In the genomic region with DNA sequence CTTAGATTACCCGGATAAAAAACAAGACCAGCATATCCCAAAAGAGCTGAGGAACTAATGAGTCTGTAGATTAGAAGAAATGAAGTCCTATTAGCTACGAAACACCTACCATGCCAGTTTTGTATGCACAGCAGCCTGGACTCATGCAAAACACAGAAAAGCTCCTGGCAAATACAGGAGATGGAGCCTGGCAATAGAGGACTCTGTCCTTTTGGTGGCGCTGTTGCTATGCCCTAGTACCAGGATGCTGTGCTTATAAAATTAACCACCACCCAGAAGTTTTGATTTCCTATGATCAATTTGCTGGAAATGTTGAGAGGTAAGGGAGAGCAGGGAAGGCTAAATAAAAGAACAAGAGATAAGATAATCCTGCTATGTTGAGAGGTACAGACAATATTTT, we compare ENCODE assay signal across 9 mouse cellular contexts.
DNase-seq lines count a peak whose midpoint lies in the region; ATAC-seq and TF ChIP-seq lines count a peak whose summit lies in the region.
"Had no signal": no experiment of that assay in that cellular context is flagged by ENCODE, and none has a peak within 500 bp of the region (broad histone marks: within the 10 kb centered on the region; RNA-seq: fewer than 3 reads in every experiment).

No protein-coding gene starts in this region.

- peak; percentile 26 to 38; a peak in 3 of 4 replicates for TF ChIP-seq CTCF in CH12.LX (conservative IDR thresholded peaks at IDR 0.05 in 1 of 2, IDR thresholded peaks at IDR 0.05 in 1 of 2; ENCODE audit: low read depth in 2 of 2, low read length in 2 of 2)

- dilution Hi-C loops in CH12.LX (cut with MboI; ENCODE audit: extremely low pct_ligation_motif_present, extremely low pct_unique_long_range_greater_than_20kb, low sequenced_read_pairs): no loop called here

- H3K9me3 ChIP-seq in forebrain, embryonic 11.5 days (ENCODE audit: control insufficient read depth, low read length): no peaks in the 10 kb centered on the region
- H3K9me3 ChIP-seq in forebrain, embryonic 10.5 days: peaks cover 3% of the 10 kb centered on the region; the same call in 1 of the 2 replicates
- H3K9me3 ChIP-seq in CH12.LX (replicated peaks; ENCODE audit: low read length): no peaks in the 10 kb centered on the region
- no peaks in the 10 kb centered on the region for H3K9me3 ChIP-seq in forebrain, embryonic 14.5 days (replicated peaks; ENCODE audit: control insufficient read depth, low read length)
- H3K9me3 ChIP-seq: liver, embryonic 13.5 days had no signal

- intact Hi-C loops in left cerebral cortex, postnatal 10 days (cut with DNase I): no loop called here

- DNase-seq in forebrain, embryonic 11.5 days (ENCODE audit: low spot score): no peak
- no peak for DNase-seq in forebrain, embryonic 10.5 days (ENCODE audit: extremely low spot score, low spot score)
- no peak for DNase-seq in CH12.LX (ENCODE audit: extremely low read depth)
- DNase-seq in forebrain, embryonic 14.5 days (ENCODE audit: low spot score): peak; percentile 85
- peak; percentile 58 to 79 for DNase-seq in left cerebral cortex, postnatal 10 days (ENCODE audit: extremely low spot score in 1 of 2, low spot score in 2 of 2)
- DNase-seq in thymus, postnatal 10 days (ENCODE audit: low spot score in 2 of 2): no peak
- DNase-seq in urinary bladder, adult 18-20 months (ENCODE audit: low spot score in 2 of 2): no peak
- no peak for DNase-seq in testis, postnatal 10 days (ENCODE audit: low spot score)
- DNase-seq: liver, embryonic 13.5 days had no signal

- H3K27me3 ChIP-seq in forebrain, embryonic 11.5 days (ENCODE audit: control insufficient read depth, insufficient read depth, low read length): no peaks in the 10 kb centered on the region
- no peaks in the 10 kb centered on the region for H3K27me3 ChIP-seq in forebrain, embryonic 10.5 days (ENCODE audit: poor library complexity, severe bottlenecking)
- H3K27me3 ChIP-seq in CH12.LX (replicated peaks): no peaks in the 10 kb centered on the region
- H3K27me3 ChIP-seq in forebrain, embryonic 14.5 days (replicated peaks; ENCODE audit: control insufficient read depth, insufficient read depth, low read length): no peaks in the 10 kb centered on the region
- H3K27me3 ChIP-seq: liver, embryonic 13.5 days had no signal

- no peak overlapping the region for H3K4me2 ChIP-seq in forebrain, embryonic 11.5 days (ENCODE audit: low read depth, low read length, severe bottlenecking)
- H3K4me2 ChIP-seq in CH12.LX (ENCODE audit: insufficient read depth, low read depth, poor library complexity, severe bottlenecking): no peak overlapping the region
- H3K4me2 ChIP-seq in forebrain, embryonic 14.5 days (ENCODE audit: low read length): no peak overlapping the region
- H3K4me2 ChIP-seq: liver, embryonic 13.5 days had no signal

- TF ChIP-seq RAD21 in CH12.LX (IDR thresholded peaks at IDR 0.05; ENCODE audit: low read depth, low read length): peak; percentile 31

- TF ChIP-seq POLR2A in CH12.LX (IDR thresholded peaks at IDR 0.05; ENCODE audit: low read depth, low read length): no peak

- H3K27ac ChIP-seq in forebrain, embryonic 11.5 days (ENCODE audit: low read depth, low read length): no peak overlapping the region
- H3K27ac ChIP-seq in forebrain, embryonic 10.5 days: no peak overlapping the region
- H3K27ac ChIP-seq in CH12.LX (ENCODE audit: insufficient read depth, low read depth): no peak overlapping the region
- no peak overlapping the region for H3K27ac ChIP-seq in forebrain, embryonic 14.5 days (ENCODE audit: low read depth, low read length)
- H3K27ac ChIP-seq: liver, embryonic 13.5 days had no signal

- TF ChIP-seq EP300 in CH12.LX (IDR thresholded peaks at IDR 0.05; ENCODE audit: low read length): no peak

- no peak overlapping the region for H3K9ac ChIP-seq in forebrain, embryonic 11.5 days (ENCODE audit: low read length)
- H3K9ac ChIP-seq in CH12.LX (ENCODE audit: insufficient read depth, low read depth): no peak overlapping the region
- H3K9ac ChIP-seq in forebrain, embryonic 14.5 days (ENCODE audit: low read length): no peak overlapping the region
- H3K9ac ChIP-seq: liver, embryonic 13.5 days had no signal

- ATAC-seq in forebrain, embryonic 11.5 days (replicated peaks; ENCODE audit: low FRiP score): 0 out of 2 replicates have a peak, but pooled peaks have one; percentile 31
- ATAC-seq in forebrain, embryonic 14.5 days: peak; percentile 70

- H3K36me3 ChIP-seq in forebrain, embryonic 11.5 days (ENCODE audit: control insufficient read depth, insufficient read depth, low read length): no peaks in the 10 kb centered on the region
- peaks cover 4% of the 10 kb centered on the region; the same call in 1 of the 2 replicates for H3K36me3 ChIP-seq in forebrain, embryonic 10.5 days (replicated peaks)
- no peaks in the 10 kb centered on the region for H3K36me3 ChIP-seq in CH12.LX (replicated peaks in 1 of 2; ENCODE audit: control insufficient read depth in 1 of 2, insufficient read depth in 1 of 2, low read length in 1 of 2)
- H3K36me3 ChIP-seq in forebrain, embryonic 14.5 days (ENCODE audit: control insufficient read depth, insufficient read depth, low read length): no peaks in the 10 kb centered on the region
- H3K36me3 ChIP-seq: liver, embryonic 13.5 days had no signal

- in situ Hi-C loops in CH12.LX (cut with MboI; ENCODE audit: low pct_ligation_motif_present, low pct_unique_long_range_greater_than_20kb, low sequenced_read_pairs): no loop called here

- H3K4me1 ChIP-seq in forebrain, embryonic 11.5 days (replicated peaks; ENCODE audit: control insufficient read depth, insufficient read depth, low read length): no peaks in the 10 kb centered on the region
- H3K4me1 ChIP-seq in forebrain, embryonic 10.5 days: peaks cover 15% of the 10 kb centered on the region; the same call in 1 of the 2 replicates
- no peaks in the 10 kb centered on the region for H3K4me1 ChIP-seq in CH12.LX (ENCODE audit: control insufficient read depth in 1 of 2, insufficient read depth in 2 of 2)
- H3K4me1 ChIP-seq in forebrain, embryonic 14.5 days (ENCODE audit: control insufficient read depth, insufficient read depth, low read length): peaks cover 14% of the 10 kb centered on the region; the same call in 1 of the 2 replicates
- H3K4me1 ChIP-seq: liver, embryonic 13.5 days had no signal

- H3K4me3 ChIP-seq in forebrain, embryonic 11.5 days (ENCODE audit: low read depth, low read length): no peak overlapping the region
- no peak overlapping the region for H3K4me3 ChIP-seq in forebrain, embryonic 10.5 days
- no peak overlapping the region for H3K4me3 ChIP-seq in CH12.LX (replicated peaks in 1 of 3; ENCODE audit: low read depth in 2 of 3, low read length in 2 of 3, poor library complexity in 1 of 3)
- H3K4me3 ChIP-seq in forebrain, embryonic 14.5 days (ENCODE audit: low read depth, low read length): no peak overlapping the region
- H3K4me3 ChIP-seq: liver, embryonic 13.5 days had no signal

- 58% methylated on average over 3 of the region's 3 CpGs for WGBS in forebrain, embryonic 11.5 days
- WGBS in forebrain, embryonic 10.5 days: 68% methylated on average over 3 of the region's 3 CpGs
- 53% methylated on average over 3 of the region's 3 CpGs for WGBS in forebrain, embryonic 14.5 days

- H3K79me2 ChIP-seq in CH12.LX (replicated peaks; ENCODE audit: control insufficient read depth, extremely low read depth, insufficient read depth, poor library complexity, severe bottlenecking): no peaks in the 10 kb centered on the region

TF ChIP-seq in CH12.LX, 34 proteins besides CTCF, POLR2A, EP300 and RAD21:
- no peak for TF ChIP-seq MAFK (IDR thresholded peaks at IDR 0.05; ENCODE audit: insufficient replicate concordance, low read length)
- no peak for TF ChIP-seq MYC (IDR thresholded peaks at IDR 0.05; ENCODE audit: low read depth, low read length)
- TF ChIP-seq ETS1 (conservative IDR thresholded peaks at IDR 0.05; ENCODE audit: low read depth, low read length): no peak
- no peak for TF ChIP-seq ELF1 (IDR thresholded peaks at IDR 0.05; ENCODE audit: low read depth, low read length)
- no peak for TF ChIP-seq MXI1 (IDR thresholded peaks at IDR 0.05; ENCODE audit: low read depth, low read length)
- no peak for TF ChIP-seq SMC3 (IDR thresholded peaks at IDR 0.05; ENCODE audit: low read depth, low read length)
- no peak for TF ChIP-seq CHD2 (IDR thresholded peaks at IDR 0.05; ENCODE audit: low read length)
- no peak for TF ChIP-seq HCFC1 (IDR thresholded peaks at IDR 0.05; ENCODE audit: low read depth, low read length)
- TF ChIP-seq NELFE (IDR thresholded peaks at IDR 0.05; ENCODE audit: low read depth, low read length): no peak
- TF ChIP-seq MAX (IDR thresholded peaks at IDR 0.05; ENCODE audit: low read length): no peak
- no peak for TF ChIP-seq PAX5 (IDR thresholded peaks at IDR 0.05; ENCODE audit: low read length)
- TF ChIP-seq RCOR1 (conservative IDR thresholded peaks at IDR 0.05; ENCODE audit: low read depth, low read length): no peak
- TF ChIP-seq TCF12 (IDR thresholded peaks at IDR 0.05; ENCODE audit: low read depth, low read length): no peak
- no peak for TF ChIP-seq JUN (IDR thresholded peaks at IDR 0.05; ENCODE audit: insufficient read depth, low read depth, low read length)

Comparison
In these comparisons a context has a peak if more than half of its experiments do, and no peak if none do; other contexts are left out.
1. DNase-seq: peak in forebrain, embryonic 14.5 days (single experiment) and left cerebral cortex, postnatal 10 days (2 of 2); none in forebrain, embryonic 11.5 days (single experiment), forebrain, embryonic 10.5 days (single experiment), CH12.LX (single experiment), thymus, postnatal 10 days (0 of 2), urinary bladder, adult 18-20 months (0 of 2) and testis, postnatal 10 days (single experiment).